Mouse (Mus musculus): ENCODE data around the gene Nrg4. TPM values are rescaled to one million over a fixed set of nuclear protein-coding genes. Genes with fewer than 3 reads are reported as not detected.

The Nrg4 gene
- polyA plus RNA-seq, 1 experiment = 2.3 TPM

- Histone ChIP-seq H3K27ac (ENCODE audit: insufficient read depth, low read length) (no peak overlapping the region), H3K4me1 (ENCODE audit: control insufficient read depth, insufficient read depth, low read length) (no peaks in the 10 kb centered on the region; the same call in 1 of the 2 replicates), H3K27me3 (ENCODE audit: control insufficient read depth, insufficient read depth, low read length) (no peaks in the 10 kb centered on the region), H3K4me3 (replicated peaks; ENCODE audit: insufficient read depth, low read depth, low read length) (no peak overlapping the region)
- TF ChIP-seq POLR2A (IDR thresholded peaks at IDR 0.05; ENCODE audit: borderline replicate concordance, insufficient read depth, low read length) (no peak), CTCF (IDR thresholded peaks at IDR 0.05; ENCODE audit: borderline replicate concordance, insufficient read depth, low read depth, low read length) (no peak)
- WGBS = 73% methylated on average over 12 of the region's 12 CpGs
- no peak for DNase-seq
Measured at GRCm38 (mm10) chr9:55313619-55314261, 12.9 kb downstream of the Nrg4 start.

- Histone ChIP-seq H3K4me1 (ENCODE audit: control insufficient read depth, insufficient read depth, low read length) (no peaks in the 10 kb centered on the region; the same call in 1 of the 2 replicates), H3K27ac (ENCODE audit: insufficient read depth, low read length) (no peak overlapping the region), H3K4me3 (replicated peaks; ENCODE audit: insufficient read depth, low read depth, low read length) (no peak overlapping the region), H3K27me3 (ENCODE audit: control insufficient read depth, insufficient read depth, low read length) (no peaks in the 10 kb centered on the region)
- TF ChIP-seq CTCF (IDR thresholded peaks at IDR 0.05; ENCODE audit: borderline replicate concordance, insufficient read depth, low read depth, low read length) = peak; percentile 85
- no peak for TF ChIP-seq POLR2A (IDR thresholded peaks at IDR 0.05; ENCODE audit: borderline replicate concordance, insufficient read depth, low read length)
- peak; percentile 83 to 85 for DNase-seq
- 9% methylated on average over 5 of the region's 5 CpGs for WGBS
Measured at GRCm38 (mm10) chr9:55311560-55311959, 15.1 kb downstream of the Nrg4 start.

- H3K27ac ChIP-seq (ENCODE audit: insufficient read depth, low read length) = no peak overlapping the region
- H3K4me1 ChIP-seq (ENCODE audit: control insufficient read depth, insufficient read depth, low read length) = no peaks in the 10 kb centered on the region
- no peak for DNase-seq
- whole genome bisulfite sequencing = 90% methylated on average over 5 of the region's 5 CpGs
- TF ChIP-seq POLR2A (IDR thresholded peaks at IDR 0.05; ENCODE audit: borderline replicate concordance, insufficient read depth, low read length) = no peak
- TF ChIP-seq CTCF (IDR thresholded peaks at IDR 0.05; ENCODE audit: borderline replicate concordance, insufficient read depth, low read depth, low read length) = no peak
- no peaks in the 10 kb centered on the region for H3K27me3 ChIP-seq (ENCODE audit: control insufficient read depth, insufficient read depth, low read length)
- no peak overlapping the region for H3K4me3 ChIP-seq (replicated peaks; ENCODE audit: insufficient read depth, low read depth, low read length)
Measured at GRCm38 (mm10) chr9:55308455-55308854, 18.2 kb downstream of the Nrg4 start.

GRCm38 (mm10) chr9:55307557-55307956 is 19.1 kb downstream of the Nrg4 start:
- Histone ChIP-seq H3K27me3 (ENCODE audit: control insufficient read depth, insufficient read depth, low read length) (no peaks in the 10 kb centered on the region), H3K4me1 (ENCODE audit: control insufficient read depth, insufficient read depth, low read length) (no peaks in the 10 kb centered on the region), H3K4me3 (replicated peaks; ENCODE audit: insufficient read depth, low read depth, low read length) (no peak overlapping the region), H3K27ac (ENCODE audit: insufficient read depth, low read length) (no peak overlapping the region)
- WGBS = 71% methylated on average over 5 of the region's 5 CpGs
- no peak for TF ChIP-seq POLR2A (IDR thresholded peaks at IDR 0.05; ENCODE audit: borderline replicate concordance, insufficient read depth, low read length)
- DNase-seq = no peak

GRCm38 (mm10) chr9:55307066-55307465 is 19.6 kb downstream of the Nrg4 start:
- no peak overlapping the region for H3K4me3 ChIP-seq (replicated peaks; ENCODE audit: insufficient read depth, low read depth, low read length)
- TF ChIP-seq CTCF (IDR thresholded peaks at IDR 0.05; ENCODE audit: borderline replicate concordance, insufficient read depth, low read depth, low read length) (no peak), POLR2A (IDR thresholded peaks at IDR 0.05; ENCODE audit: borderline replicate concordance, insufficient read depth, low read length) (no peak)
- no peaks in the 10 kb centered on the region for H3K4me1 ChIP-seq (ENCODE audit: control insufficient read depth, insufficient read depth, low read length)
- WGBS = 72% methylated on average over 2 of the region's 2 CpGs
- no peaks in the 10 kb centered on the region for H3K27me3 ChIP-seq (ENCODE audit: control insufficient read depth, insufficient read depth, low read length)
- no peak for DNase-seq
- no peak overlapping the region for H3K27ac ChIP-seq (ENCODE audit: insufficient read depth, low read length)

- H3K27ac ChIP-seq (ENCODE audit: insufficient read depth, low read length) = no peak overlapping the region
- 67% methylated on average over 2 of the region's 2 CpGs for WGBS
- no peak for DNase-seq
- TF ChIP-seq CTCF (IDR thresholded peaks at IDR 0.05; ENCODE audit: borderline replicate concordance, insufficient read depth, low read depth, low read length) (no peak), POLR2A (IDR thresholded peaks at IDR 0.05; ENCODE audit: borderline replicate concordance, insufficient read depth, low read length) (no peak)
- no peak overlapping the region for H3K4me3 ChIP-seq (replicated peaks; ENCODE audit: insufficient read depth, low read depth, low read length)
- H3K27me3 ChIP-seq (ENCODE audit: control insufficient read depth, insufficient read depth, low read length) = no peaks in the 10 kb centered on the region
- no peaks in the 10 kb centered on the region for H3K4me1 ChIP-seq (ENCODE audit: control insufficient read depth, insufficient read depth, low read length)
Measured at GRCm38 (mm10) chr9:55296221-55296620, 30.4 kb downstream of the Nrg4 start.

GRCm38 (mm10) chr9:55291966-55292365 is 34.7 kb downstream of the Nrg4 start:
- H3K4me1 ChIP-seq (ENCODE audit: control insufficient read depth, insufficient read depth, low read length) = no peaks in the 10 kb centered on the region
- no peaks in the 10 kb centered on the region for H3K27me3 ChIP-seq (ENCODE audit: control insufficient read depth, insufficient read depth, low read length)
- no peak for DNase-seq
- 96% methylated on average over 4 of the region's 4 CpGs for WGBS
- H3K27ac ChIP-seq (ENCODE audit: insufficient read depth, low read length) = no peak overlapping the region
- H3K4me3 ChIP-seq (replicated peaks; ENCODE audit: insufficient read depth, low read depth, low read length) = no peak overlapping the region
- TF ChIP-seq POLR2A (IDR thresholded peaks at IDR 0.05; ENCODE audit: borderline replicate concordance, insufficient read depth, low read length) (no peak), CTCF (IDR thresholded peaks at IDR 0.05; ENCODE audit: borderline replicate concordance, insufficient read depth, low read depth, low read length) (no peak)

GRCm38 (mm10) chr9:55289475-55290198 is 37.0 kb downstream of the Nrg4 start:
- 72% methylated on average over 3 of the region's 3 CpGs for whole genome bisulfite sequencing
- Histone ChIP-seq H3K4me1 (ENCODE audit: control insufficient read depth, insufficient read depth, low read length) (no peaks in the 10 kb centered on the region), H3K27ac (ENCODE audit: insufficient read depth, low read length) (no peak overlapping the region), H3K27me3 (ENCODE audit: control insufficient read depth, insufficient read depth, low read length) (no peaks in the 10 kb centered on the region), H3K4me3 (replicated peaks; ENCODE audit: insufficient read depth, low read depth, low read length) (no peak overlapping the region)
- TF ChIP-seq CTCF (IDR thresholded peaks at IDR 0.05; ENCODE audit: borderline replicate concordance, insufficient read depth, low read depth, low read length) = no peak
- TF ChIP-seq POLR2A (IDR thresholded peaks at IDR 0.05; ENCODE audit: borderline replicate concordance, insufficient read depth, low read length) = no peak
- DNase-seq = no peak
